ENCODE assay signal across 7 mouse cellular contexts in genomic region chr10:127514764-127515163, GRCm38 (mm10). TPM values are rescaled to one million over a fixed set of nuclear protein-coding genes. Genes with fewer than 3 reads are reported as not detected.
DNase-seq lines count a peak whose midpoint lies in the region; TF ChIP-seq lines count a peak whose summit lies in the region.

Gene Ndufa4l2 (plus strand): TSS chr10:127514967.

- H3K4me3 ChIP-seq in MEL (ENCODE audit: control insufficient read depth in 1 of 2, insufficient read depth in 1 of 2, low read depth in 2 of 2, low read length in 2 of 2), result peak within 1 kb of the TSS; percentile 45 to 56

- H3K27me3 ChIP-seq in MEL (ENCODE audit: control insufficient read depth in 1 of 2, insufficient read depth in 2 of 2, low read length in 2 of 2), result no peaks in the 10 kb centered on the region

- DNase-seq in MEL (ENCODE audit: low read depth, low spot score) (peak; percentile 75), MN1 (ENCODE audit: low spot score) (no peak)
- DNase-seq in adrenal gland, postnatal 4 days (ENCODE audit: low spot score in 2 of 2), result no peak
- DNase-seq in heart, adult 9 months (ENCODE audit: low spot score in 2 of 2), result peak; percentile 68 to 81
- DNase-seq in kidney, postnatal 25 days, result peak; percentile 43 to 72
- peak; percentile 43 for DNase-seq in neural tube, embryonic 10.5 days (ENCODE audit: extremely low spot score, low spot score)
- no peak for DNase-seq in cerebellum, postnatal 4 days (ENCODE audit: low spot score in 2 of 2)

- no peaks in the 10 kb centered on the region for H3K9me3 ChIP-seq in MEL (replicated peaks; ENCODE audit: insufficient read depth, low read length)

- peak within 1 kb of the TSS; percentile 83 for H3K27ac ChIP-seq in MEL (ENCODE audit: control insufficient read depth, low read depth, low read length)

- no peak for TF ChIP-seq RAD21 in MEL (IDR thresholded peaks at IDR 0.05; ENCODE audit: low read depth, low read length)

- TF ChIP-seq CTCF in MEL (IDR thresholded peaks at IDR 0.05 in 2 of 3, conservative IDR thresholded peaks at IDR 0.05 in 1 of 3; ENCODE audit: control insufficient read depth in 1 of 3, insufficient read depth in 1 of 3, low read depth in 2 of 3, low read length in 3 of 3, poor library complexity in 1 of 3, severe bottlenecking in 1 of 3), result no peak

- no peak for TF ChIP-seq EP300 in MEL (IDR thresholded peaks at IDR 0.05; ENCODE audit: low read depth in 1 of 2, low read length in 2 of 2)

- peaks cover 5% of the 10 kb centered on the region for H3K79me2 ChIP-seq in MEL (ENCODE audit: control insufficient read depth, insufficient read depth, low read length, poor library complexity)

- peaks cover 0 to 34% of the 10 kb centered on the region in 2 experiments; a peak in 3 of 4 replicates for H3K4me1 ChIP-seq in MEL (ENCODE audit: control insufficient read depth in 1 of 2, insufficient read depth in 2 of 2, low read length in 2 of 2)

- peaks cover 0 to 15% of the 10 kb centered on the region in 2 experiments; a peak in 2 of 4 replicates for H3K36me3 ChIP-seq in MEL (ENCODE audit: control insufficient read depth in 1 of 2, insufficient read depth in 2 of 2, low read length in 2 of 2)

- peak within 1 kb of the TSS; percentile 65 for H3K9ac ChIP-seq in MEL (ENCODE audit: control insufficient read depth, low read depth, low read length, poor library complexity, severe bottlenecking)

- peak; percentile 5 to 31; a peak in 1 of 4 replicates for TF ChIP-seq POLR2A in MEL (IDR thresholded peaks at IDR 0.05; ENCODE audit: control insufficient read depth in 1 of 2, insufficient read depth in 1 of 2, low read depth in 1 of 2, low read length in 2 of 2, poor library complexity in 1 of 2)

TF ChIP-seq in MEL, 35 proteins besides CTCF, POLR2A, EP300 and RAD21:
- TF ChIP-seq SMC3 (IDR thresholded peaks at IDR 0.05; ENCODE audit: low read depth, low read length) (peak; percentile 2; the same call in 1 of the 2 replicates), ZMIZ1 (IDR thresholded peaks at IDR 0.05; ENCODE audit: low read depth, low read length) (peak; percentile 70), NELFE (IDR thresholded peaks at IDR 0.05; ENCODE audit: low read depth, low read length) (0 out of 2 replicates have a peak, but pooled peaks have one; percentile 21), USF1 (IDR thresholded peaks at IDR 0.05; ENCODE audit: low read depth, low read length) (no peak), CHD2 (IDR thresholded peaks at IDR 0.05; ENCODE audit: low read length) (peak; percentile 31; the same call in 1 of the 2 replicates), POLR2AphosphoS2 (IDR thresholded peaks at IDR 0.05; ENCODE audit: low read length) (0 out of 2 replicates have a peak, but pooled peaks have one; percentile 19), ETS1 (IDR thresholded peaks at IDR 0.05; ENCODE audit: low read depth, low read length) (no peak), CHD1 (IDR thresholded peaks at IDR 0.05; ENCODE audit: low read depth, low read length) (0 out of 2 replicates have a peak, but pooled peaks have one; percentile 71), BHLHE40 (IDR thresholded peaks at IDR 0.05; ENCODE audit: borderline replicate concordance, low read depth, low read length) (0 out of 2 replicates have a peak, but pooled peaks have one; percentile 7), MAZ (IDR thresholded peaks at IDR 0.05; ENCODE audit: low read depth, low read length) (peak; percentile 78; the same call in 1 of the 2 replicates), SIN3A (IDR thresholded peaks at IDR 0.05; ENCODE audit: low read length) (peak; percentile 47), JUND (IDR thresholded peaks at IDR 0.05; ENCODE audit: low read depth, low read length) (no peak), ELF1 (IDR thresholded peaks at IDR 0.05; ENCODE audit: low read depth, low read length) (0 out of 2 replicates have a peak, but pooled peaks have one; percentile 17)

RNA-seq across cellular contexts. Expression of gene Ndufa4l2, which starts in this region (rescaled TPM):
- total RNA-seq in MEL (2012; rRNA removed), result 21.8 and 28.6 TPM in 2 replicates
- 10 to 100 TPM in 1 of 2 experiments, not detected in 1; 26.6 TPM for polyA plus RNA-seq in MEL (2012; ENCODE audit: insufficient read depth in 1 of 2, insufficient read length in 2 of 2, low read depth in 1 of 2, low replicate concordance in 2 of 2, missing spikeins in 1 of 2)
- 10 to 100 TPM; 57.2 to 71.7 TPM for total RNA-seq in adrenal gland, postnatal 4 days (2021)

Comparison
In these comparisons a context has a peak if more than half of its experiments do, and no peak if none do; other contexts are left out.
1. DNase-seq: peak in MEL (single experiment), heart, adult 9 months (2 of 2), kidney, postnatal 25 days (2 of 2) and neural tube, embryonic 10.5 days (single experiment); none in adrenal gland, postnatal 4 days (0 of 2), MN1 (single experiment) and cerebellum, postnatal 4 days (0 of 2).